Mouse (Mus musculus) lung, postnatal 0 days (tissue): ENCODE measurements around the gene Snph. TPM values are rescaled to one million over a fixed set of nuclear protein-coding genes. Genes with fewer than 3 reads are reported as not detected.

Experiments used
- ATAC-seq: fragments of 200-750 bp; cut with Nextera tagmentation; 2 replicates; pipeline ENCODE4 v1.8.0; 2017; ENCODE audit warnings: moderate library complexity
- DNase-seq: peaks from one replicate; pipeline ENCODE4 v3.0.0-alpha.2; 2016; ENCODE audit warnings: low spot score
- H3K27ac ChIP-seq: fragments of 300-500 bp; sonication (generic); 2 replicates; pipeline ENCODE4 v1.5.1; 2014; ENCODE audit warnings: antibody characterized with exemption, mild to moderate bottlenecking, low read length, mixed read lengths
- H3K27me3 ChIP-seq: fragments of 300-500 bp; sonication (generic); replicated peaks from 2 replicates; pipeline ENCODE4 v1.6.1; 2014; ENCODE audit warnings: low read length, mixed read lengths; ENCODE audit not compliant: insufficient read depth
- H3K36me3 ChIP-seq: fragments of 300-500 bp; sonication (generic); 2 replicates; pipeline ENCODE4 v1.6.1; 2014; ENCODE audit warnings: low read length, mixed read lengths; ENCODE audit not compliant: insufficient read depth
- H3K4me1 ChIP-seq: fragments of 300-500 bp; sonication (generic); 2 replicates; pipeline ENCODE4 v1.6.1; 2014; ENCODE audit warnings: antibody characterized with exemption, low read depth, low read length, mixed read lengths; ENCODE audit not compliant: insufficient read depth
- H3K4me2 ChIP-seq: fragments of 300-500 bp; sonication (generic); replicated peaks from 2 replicates; pipeline ENCODE4 v1.6.1; 2014; ENCODE audit warnings: low read depth, mild to moderate bottlenecking, low read length, moderate library complexity, mixed read lengths
- H3K4me3 ChIP-seq: fragments of 300-500 bp; sonication (generic); 2 replicates; pipeline ENCODE4 v1.5.1; 2014; ENCODE audit warnings: low read depth, low read length
- H3K9ac ChIP-seq: fragments of 300-500 bp; sonication (generic); replicated peaks from 2 replicates; pipeline ENCODE4 v1.6.1; 2014; ENCODE audit warnings: low read depth, mild to moderate bottlenecking
- H3K9me3 ChIP-seq: fragments of 300-500 bp; sonication (generic); 2 replicates; pipeline ENCODE4 v1.6.1; 2016; ENCODE audit warnings: low read length, mixed read lengths
- CTCF ChIP-seq: IDR thresholded peaks from 2 replicates; pipeline ENCODE4 v1.5.1; 2016; ENCODE audit warnings: antibody characterized with exemption, mild to moderate bottlenecking
- EP300 ChIP-seq: IDR thresholded peaks from 2 replicates; pipeline ENCODE4 v1.6.1; 2016; ENCODE audit warnings: antibody characterized with exemption, mild to moderate bottlenecking, control low read depth
- WGBS: fragments of 180-500 bp; shearing (Covaris S2); extraction: QIAGEN DNeasy Blood & Tissue Kit; methylation state at CpG from one replicate; pipeline ENCODE4 v1.1.7; 2014; 5-methylcytosine and 5-hydroxymethylcytosine counted together
- polyA plus RNA-seq: library from polyadenylated mRNA; unstranded; fragments of >200 nt; fragmentation: Nextera tagmentation; extraction: Ambion mirVana; gene quantifications from 2 replicates; pipeline ENCODE4 v1.2.1, GENCODE M21; 2015

The Snph gene
- polyA plus RNA-seq, 1 experiment from 2014 or later = 0.17 TPM

DNA sequence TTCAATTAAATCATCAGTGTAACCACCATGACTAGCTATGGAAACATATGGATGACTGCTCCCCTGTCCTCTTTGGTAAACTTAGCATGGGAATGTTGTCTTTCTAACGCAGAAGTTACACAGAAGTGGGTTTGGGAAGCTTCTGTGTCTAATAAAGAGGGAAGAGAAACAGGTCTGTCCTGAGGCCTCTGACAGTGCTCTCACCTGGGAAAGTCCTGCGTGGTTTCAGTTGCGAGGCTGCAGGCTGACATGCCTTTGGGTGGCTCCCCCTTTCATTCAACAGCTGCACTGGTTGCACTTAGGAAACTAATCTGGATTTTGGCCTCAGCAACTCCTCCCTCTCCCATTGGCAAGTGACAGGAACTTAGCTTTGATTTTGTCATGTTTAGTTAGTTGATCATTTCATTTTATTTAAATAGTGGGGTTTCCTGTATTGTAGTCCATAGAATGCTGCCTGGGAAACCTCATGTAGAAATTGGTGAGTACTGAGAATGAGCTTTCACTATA lies 82.7 kb downstream of the Snph start:
- whole genome bisulfite sequencing = 92% methylated on average over 3 of the region's 3 CpGs
- no peak overlapping the region for H3K4me2 ChIP-seq
- no peaks in the 10 kb centered on the region for H3K9me3 ChIP-seq
- no peak for DNase-seq
- no peaks in the 10 kb centered on the region; the same call in 1 of the 2 replicates for H3K4me1 ChIP-seq
- no peak for ATAC-seq
- no peak overlapping the region for H3K27ac ChIP-seq
- no peak for TF ChIP-seq CTCF
- TF ChIP-seq EP300 = no peak
- H3K36me3 ChIP-seq = peaks cover 22% of the 10 kb centered on the region
- H3K4me3 ChIP-seq = no peak overlapping the region
- no peaks in the 10 kb centered on the region for H3K27me3 ChIP-seq
- H3K9ac ChIP-seq = no peak overlapping the region

DNA sequence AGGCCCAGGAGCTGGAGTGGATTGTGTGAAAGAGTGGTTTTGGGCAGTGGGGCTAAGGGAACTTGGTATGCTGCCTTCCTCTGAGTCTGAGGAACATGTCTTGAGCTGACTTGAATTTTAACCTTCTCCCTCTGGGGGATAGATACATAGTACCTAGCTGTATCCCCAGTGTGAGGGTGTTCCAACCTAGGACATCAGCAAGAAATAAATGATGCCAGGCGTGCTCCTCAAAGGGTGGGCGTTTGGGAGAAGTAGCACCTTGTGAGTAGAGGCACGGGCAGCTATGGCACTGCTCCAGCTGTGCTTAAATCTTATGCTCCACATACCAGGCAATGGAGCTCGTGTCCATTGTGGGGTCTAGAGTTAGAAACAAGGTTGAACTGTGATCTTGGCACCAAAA lies 85.8 kb downstream of the Snph start:
- no peak for ATAC-seq
- no peak for DNase-seq
- TF ChIP-seq EP300 (no peak), CTCF (no peak)
- Histone ChIP-seq H3K9me3 (no peaks in the 10 kb centered on the region), H3K4me1 (peaks cover 5% of the 10 kb centered on the region; the same call in 1 of the 2 replicates), H3K27ac (no peak overlapping the region), H3K36me3 (peaks cover 13% of the 10 kb centered on the region), H3K4me2 (peak overlapping the region; percentile 80), H3K9ac (no peak overlapping the region), H3K27me3 (no peaks in the 10 kb centered on the region), H3K4me3 (no peak overlapping the region)
- WGBS = 84% methylated on average over 4 of the region's 4 CpGs

DNA sequence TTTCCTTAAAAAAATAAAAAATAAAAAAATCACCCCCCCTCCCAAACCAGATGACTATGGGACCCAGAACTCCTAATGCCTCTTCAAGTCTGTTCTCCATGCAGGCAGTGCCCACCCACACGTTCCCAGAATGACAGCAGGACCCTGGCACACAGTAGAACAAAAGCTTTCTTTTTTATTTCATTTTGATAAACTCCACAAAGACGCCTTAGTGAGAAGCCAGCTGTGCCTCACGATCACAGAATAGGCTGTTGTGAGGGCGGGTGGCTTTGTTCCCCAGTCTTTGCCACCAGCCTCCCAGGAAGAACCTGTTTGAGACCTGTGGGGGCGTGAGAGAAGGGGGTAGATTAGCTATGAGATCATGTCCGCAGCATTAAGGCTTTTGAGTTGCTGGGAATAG lies 87.7 kb downstream of the Snph start:
- Histone ChIP-seq H3K9ac (no peak overlapping the region), H3K27ac (no peak overlapping the region), H3K9me3 (no peaks in the 10 kb centered on the region), H3K27me3 (no peaks in the 10 kb centered on the region), H3K36me3 (peaks cover 9% of the 10 kb centered on the region), H3K4me1 (peaks cover 7% of the 10 kb centered on the region; the same call in 1 of the 2 replicates), H3K4me2 (peak overlapping the region; percentile 80), H3K4me3 (peak overlapping the region; percentile 86)
- TF ChIP-seq CTCF (no peak), EP300 (no peak)
- WGBS = 40% methylated on average over 6 of the region's 6 CpGs
- no peak for DNase-seq
- ATAC-seq = no peak

DNA sequence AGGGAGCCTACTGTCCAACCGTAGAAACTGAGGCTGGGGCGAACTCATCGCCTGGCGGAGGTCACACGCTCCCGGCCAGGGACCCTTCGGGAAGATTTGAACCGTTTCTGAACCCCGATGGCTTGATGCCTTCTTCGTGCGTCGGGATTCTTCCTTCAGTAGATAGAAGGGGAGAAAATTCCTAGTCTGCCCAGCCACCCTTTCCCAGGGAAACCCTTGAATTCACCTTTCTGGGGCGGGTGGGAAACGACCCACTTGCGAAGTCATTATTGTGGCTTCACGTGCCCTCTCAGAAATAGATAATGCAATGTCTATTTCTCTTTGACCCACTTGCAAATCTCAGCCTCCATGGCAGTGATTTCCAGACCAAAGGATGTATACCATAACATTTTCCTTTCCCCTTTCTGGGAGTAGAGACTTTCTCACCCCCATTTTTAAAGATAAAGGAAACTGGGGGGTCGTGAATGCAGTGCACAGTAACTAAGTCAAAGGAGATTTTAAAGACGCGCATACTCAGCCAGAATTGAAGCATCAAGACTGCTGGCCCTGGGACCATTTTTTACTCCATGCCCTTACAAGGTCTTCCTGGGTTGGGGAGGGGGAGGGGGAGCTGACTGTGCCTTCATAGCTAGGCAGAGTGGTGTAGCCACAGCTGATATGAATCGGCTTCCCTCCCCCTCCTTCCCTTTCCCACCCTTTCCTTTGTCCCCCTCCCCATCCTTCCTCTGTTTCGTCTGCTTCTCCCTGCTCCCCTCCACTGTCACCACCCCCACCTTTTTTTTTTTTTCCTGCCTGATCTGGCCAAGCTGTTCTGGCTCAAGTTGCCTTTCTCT lies 89.1 kb downstream of the Snph start:
- peak overlapping the region; percentile 97 for H3K27ac ChIP-seq
- peaks cover 7% of the 10 kb centered on the region; the same call in 1 of the 2 replicates for H3K4me1 ChIP-seq
- H3K4me3 ChIP-seq = peak overlapping the region; percentile 86
- peak; percentile 50 for ATAC-seq
- peak overlapping the region; percentile 82 for H3K9ac ChIP-seq
- H3K27me3 ChIP-seq = no peaks in the 10 kb centered on the region
- TF ChIP-seq CTCF (no peak), EP300 (peak; percentile 78)
- H3K9me3 ChIP-seq = no peaks in the 10 kb centered on the region
- H3K36me3 ChIP-seq = peaks cover 9% of the 10 kb centered on the region
- H3K4me2 ChIP-seq = peak overlapping the region; percentile 80
- peak; percentile 83 for DNase-seq
- WGBS = 2% methylated on average over 21 of the region's 21 CpGs

DNA sequence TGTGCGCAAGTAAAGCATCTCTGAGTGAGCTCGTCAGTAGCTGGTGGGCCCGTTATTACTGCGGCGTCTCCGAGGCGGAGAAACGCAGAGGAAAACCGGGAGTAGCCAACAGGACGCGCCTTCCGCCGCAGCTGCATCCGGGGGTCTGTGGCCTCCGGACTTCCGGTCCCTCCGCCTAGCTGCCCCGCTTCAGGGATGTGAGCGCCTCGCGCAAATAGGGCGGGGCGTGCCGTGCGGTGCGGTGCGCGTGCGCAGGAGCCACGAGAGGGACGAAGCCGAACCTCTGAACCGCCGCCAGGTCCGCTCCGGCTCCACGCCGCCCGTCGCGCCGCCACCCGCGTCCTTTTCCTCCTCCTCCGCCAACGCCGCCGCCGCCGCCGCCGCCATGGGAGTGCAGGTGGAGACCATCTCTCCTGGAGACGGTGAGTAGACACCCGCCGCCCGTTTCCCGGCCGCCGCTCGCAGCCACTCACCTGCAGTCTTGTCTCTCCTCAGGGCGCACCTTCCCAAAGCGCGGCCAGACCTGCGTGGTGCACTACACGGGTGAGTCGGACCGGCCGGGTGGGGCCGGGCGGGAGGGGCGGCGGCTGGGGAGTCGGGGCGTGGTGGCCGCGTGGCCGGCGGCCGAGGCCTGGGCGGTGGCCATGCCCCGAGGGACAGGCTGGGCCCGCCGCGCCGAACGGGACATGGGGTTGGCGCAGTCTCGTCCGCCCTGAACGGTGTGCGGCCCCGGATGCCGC lies 89.9 kb downstream of the Snph start, which contains the start of gene Fkbp1a:
Fkbp1a (plus strand) TSS at position 161 of the 740 bp plus-strand sequence.
- TF ChIP-seq EP300 = peak; percentile 92
- TF ChIP-seq CTCF = peak; percentile 19
- H3K27me3 ChIP-seq = no peaks in the 10 kb centered on the region
- H3K4me3 ChIP-seq = peak within 1 kb of the TSS; percentile 86
- H3K36me3 ChIP-seq = peaks cover 9% of the 10 kb centered on the region
- peaks cover 8% of the 10 kb centered on the region; the same call in 1 of the 2 replicates for H3K4me1 ChIP-seq
- peak; percentile 96 for ATAC-seq
- peak; percentile 97 for DNase-seq
- peak within 1 kb of the TSS; percentile 82 for H3K9ac ChIP-seq
- H3K4me2 ChIP-seq = peak within 1 kb of the TSS; percentile 80
- peak within 1 kb of the TSS; percentile 97 for H3K27ac ChIP-seq
- under 1% methylated on average over 82 of the region's 93 CpGs for WGBS
- no peaks in the 10 kb centered on the region for H3K9me3 ChIP-seq

Other genes with a start within 250 kb of the Snph start
- gene 4921509C19Rik, start 156.4 kb downstream of the Snph start, polyA plus RNA-seq = not detected in 2 replicates
- gene Nsfl1c, start 138.4 kb downstream of the Snph start, polyA plus RNA-seq = 100 and 114 TPM in 2 replicates
- 686 and 696 TPM in 2 replicates for gene Fkbp1a, start 90.1 kb downstream of the Snph start, polyA plus RNA-seq
- 1.6 and 2.5 TPM in 2 replicates for gene Sdcbp2, start 60.0 kb downstream of the Snph start, polyA plus RNA-seq
- gene Rad21l, start 35.9 kb upstream of the Snph start, polyA plus RNA-seq = not detected in 2 replicates
- 0.57 and 0.63 TPM in 2 replicates for gene Tmem74b, start 69.4 kb upstream of the Snph start, polyA plus RNA-seq
- gene Psmf1, start 111.6 kb upstream of the Snph start, polyA plus RNA-seq = 32.5 and 38.5 TPM in 2 replicates
- 1.7 and 2.6 TPM in 2 replicates for gene Rspo4, start 210.3 kb upstream of the Snph start, polyA plus RNA-seq